Mouse (Mus musculus) forebrain, postnatal 0 days (tissue): ENCODE measurements around the gene Ccdc57. TPM values are rescaled to one million over a fixed set of nuclear protein-coding genes. Genes with fewer than 3 reads are reported as not detected.
A peak's percentile ranks its signal among the peaks of the same experiment; 100 is the strongest.

Experiments
- ATAC-seq: fragments of 200-750 bp; cut with Nextera tagmentation; 2 replicates; pipeline ENCODE4 v1.8.0; 2017; ENCODE audit warnings: mild to moderate bottlenecking, moderate library complexity
- DNase-seq: peaks from one replicate; pipeline ENCODE4 v3.0.0-alpha.2; 2015
- H3K27ac ChIP-seq: fragments of 300-500 bp; sonication (generic); 2 replicates; pipeline ENCODE4 v1.5.1; 2014; ENCODE audit warnings: low read depth, mild to moderate bottlenecking, antibody characterized with exemption, low read length, moderate library complexity, mixed read lengths
- H3K27me3 ChIP-seq: fragments of 300-500 bp; sonication (generic); 2 replicates; pipeline ENCODE4 v1.6.1; 2014; ENCODE audit warnings: mild to moderate bottlenecking, low read length, mixed read lengths; ENCODE audit not compliant: insufficient read depth
- H3K36me3 ChIP-seq: fragments of 300-500 bp; sonication (generic); 2 replicates; pipeline ENCODE4 v1.6.1; 2014; ENCODE audit warnings: mild to moderate bottlenecking, moderate library complexity; ENCODE audit not compliant: insufficient read depth
- H3K4me1 ChIP-seq: fragments of 300-500 bp; sonication (generic); 2 replicates; pipeline ENCODE4 v1.6.1; 2014; ENCODE audit warnings: antibody characterized with exemption; ENCODE audit not compliant: insufficient read depth
- H3K4me2 ChIP-seq: fragments of 300-500 bp; sonication (generic); 2 replicates; pipeline ENCODE4 v1.6.1; 2014; ENCODE audit warnings: low read depth, mild to moderate bottlenecking, moderate library complexity
- H3K4me3 ChIP-seq: fragments of 300-500 bp; sonication (generic); 2 replicates; pipeline ENCODE4 v1.5.1; 2014; ENCODE audit warnings: low read depth, low read length, mixed read lengths
- H3K9ac ChIP-seq: fragments of 300-500 bp; sonication (generic); 2 replicates; pipeline ENCODE4 v1.6.1; 2014; ENCODE audit warnings: mild to moderate bottlenecking
- H3K9me3 ChIP-seq: fragments of 300-500 bp; sonication (generic); 2 replicates; pipeline ENCODE4 v1.6.1; 2016; ENCODE audit warnings: low read length
- CTCF ChIP-seq: sonication (generic); IDR thresholded peaks from 2 replicates; pipeline ENCODE4 v1.5.1; 2016; ENCODE audit warnings: antibody characterized with exemption, control low read depth, low read depth
- WGBS: fragments of 180-500 bp; shearing (Covaris S2); extraction: QIAGEN DNeasy Blood & Tissue Kit; methylation state at CpG from one replicate; pipeline ENCODE4 v1.1.7; 2014; 5-methylcytosine and 5-hydroxymethylcytosine counted together
- polyA plus RNA-seq: library from polyadenylated mRNA; unstranded; fragments of >200 nt; fragmentation: Nextera tagmentation; extraction: Ambion mirVana; gene quantifications from 2 replicates; pipeline ENCODE4 v1.2.1, GENCODE M21; 2015
- total RNA-seq: library from RNA; depleted of rRNA; stranded (reverse); fragments of >200 nt; gene quantifications from 2 replicates; pipeline ENCODE4 v1.2.3, GENCODE M21; 2014

The Ccdc57 gene
- total and polyA plus RNA-seq, 2 experiments from 2014 or later, result 6.9 to 11.6 TPM

GRCm38 (mm10) chr11:120804769-120805168 is 127.9 kb downstream of the Ccdc57 start:
- H3K4me3 ChIP-seq, result no peak overlapping the region
- ATAC-seq (no peak), DNase-seq (no peak)
- no peaks in the 10 kb centered on the region for H3K9me3 ChIP-seq
- no peak overlapping the region for H3K27ac ChIP-seq
- no peak overlapping the region for H3K4me2 ChIP-seq
- WGBS, result 72% methylated on average over 4 of the region's 4 CpGs
- peaks cover 45% of the 10 kb centered on the region for H3K36me3 ChIP-seq
- no peak overlapping the region for H3K9ac ChIP-seq
- H3K4me1 ChIP-seq, result no peaks in the 10 kb centered on the region
- no peaks in the 10 kb centered on the region for H3K27me3 ChIP-seq
- no peak for TF ChIP-seq CTCF

GRCm38 (mm10) chr11:120804274-120804673 is 128.4 kb downstream of the Ccdc57 start:
- WGBS, result 77% methylated on average over 7 of the region's 7 CpGs
- H3K27ac ChIP-seq, result no peak overlapping the region
- no peaks in the 10 kb centered on the region for H3K9me3 ChIP-seq
- ATAC-seq (no peak), DNase-seq (no peak)
- H3K4me2 ChIP-seq, result no peak overlapping the region
- no peak for TF ChIP-seq CTCF
- H3K9ac ChIP-seq, result no peak overlapping the region
- H3K4me1 ChIP-seq, result no peaks in the 10 kb centered on the region
- H3K4me3 ChIP-seq, result no peak overlapping the region
- H3K27me3 ChIP-seq, result no peaks in the 10 kb centered on the region
- H3K36me3 ChIP-seq, result peaks cover 40% of the 10 kb centered on the region

GRCm38 (mm10) chr11:120800061-120800904 is 132.4 kb downstream of the Ccdc57 start:
- Histone ChIP-seq H3K4me1 (peaks cover 3% of the 10 kb centered on the region), H3K36me3 (peaks cover under 1% of the 10 kb centered on the region; the same call in 1 of the 2 replicates), H3K27ac (peak overlapping the region; percentile 29; the same call in 1 of the 2 replicates), H3K9me3 (no peaks in the 10 kb centered on the region), H3K4me3 (no peak overlapping the region), H3K4me2 (0 out of 2 replicates have a peak overlapping the region, but pooled peaks have one; percentile 3), H3K27me3 (no peaks in the 10 kb centered on the region), H3K9ac (no peak overlapping the region)
- peak; percentile 88 for TF ChIP-seq CTCF
- peak; percentile 68 for ATAC-seq
- DNase-seq, result peak; percentile 88
- 9% methylated on average over 10 of the region's 10 CpGs for WGBS

GRCm38 (mm10) chr11:120799316-120799890 is 133.3 kb downstream of the Ccdc57 start:
- H3K4me2 ChIP-seq, result 0 out of 2 replicates have a peak overlapping the region, but pooled peaks have one; percentile 3
- ATAC-seq (no peak), DNase-seq (no peak)
- no peak overlapping the region for H3K4me3 ChIP-seq
- no peak overlapping the region for H3K9ac ChIP-seq
- peaks cover 6% of the 10 kb centered on the region for H3K4me1 ChIP-seq
- 63% methylated on average over 6 of the region's 6 CpGs for WGBS
- H3K27me3 ChIP-seq, result no peaks in the 10 kb centered on the region
- no peaks in the 10 kb centered on the region for H3K36me3 ChIP-seq
- no peaks in the 10 kb centered on the region for H3K9me3 ChIP-seq
- peak overlapping the region; percentile 29; the same call in 1 of the 2 replicates for H3K27ac ChIP-seq
- no peak for TF ChIP-seq CTCF

- ATAC-seq, result no peak
- no peaks in the 10 kb centered on the region for H3K27me3 ChIP-seq
- peaks cover 9% of the 10 kb centered on the region for H3K36me3 ChIP-seq
- H3K9ac ChIP-seq, result no peak overlapping the region
- H3K4me3 ChIP-seq, result no peak overlapping the region
- TF ChIP-seq CTCF, result no peak
- peaks cover 6% of the 10 kb centered on the region for H3K4me1 ChIP-seq
- H3K4me2 ChIP-seq, result no peak overlapping the region
- WGBS, result 88% methylated on average over 3 of the region's 3 CpGs
- H3K27ac ChIP-seq, result no peak overlapping the region
- no peaks in the 10 kb centered on the region for H3K9me3 ChIP-seq
- no peak for DNase-seq
Measured at GRCm38 (mm10) chr11:120798244-120798643, 134.4 kb downstream of the Ccdc57 start.

- 20% methylated on average over 8 of the region's 8 CpGs for WGBS
- TF ChIP-seq CTCF, result no peak
- H3K9me3 ChIP-seq, result no peaks in the 10 kb centered on the region
- no peak for DNase-seq
- H3K4me3 ChIP-seq, result peak overlapping the region; percentile 73
- ATAC-seq, result no peak; the same call in 1 of the 2 replicates
- H3K27ac ChIP-seq, result peak overlapping the region; percentile 83
- H3K9ac ChIP-seq, result peak overlapping the region; percentile 83
- H3K4me2 ChIP-seq, result peak overlapping the region; percentile 94
- H3K36me3 ChIP-seq, result peaks cover 25% of the 10 kb centered on the region
- H3K4me1 ChIP-seq, result peaks cover 6% of the 10 kb centered on the region
- H3K27me3 ChIP-seq, result no peaks in the 10 kb centered on the region
Measured at GRCm38 (mm10) chr11:120796614-120796946, 136.1 kb downstream of the Ccdc57 start.
